Mouse (Mus musculus) CH12.LX (cell line): ENCODE measurements around the gene Gpr155. TPM values are rescaled to one million over a fixed set of nuclear protein-coding genes. Genes with fewer than 3 reads are reported as not detected.

Source experiments
- DNase-seq: peaks from one replicate; pipeline ENCODE4 v3.0.0-alpha.2; 2013; ENCODE audit errors: extremely low read depth
- H3K27ac ChIP-seq: 2 replicates; pipeline ENCODE4 v1.5.1; 2012; ENCODE audit warnings: low read depth, mild to moderate bottlenecking, control low read depth, moderate library complexity; ENCODE audit not compliant: insufficient read depth
- H3K27me3 ChIP-seq: replicated peaks from 2 replicates; pipeline ENCODE3; 2012; ENCODE audit warnings: inconsistent platforms
- H3K36me3 ChIP-seq, 2 experiments: replicated peaks in 1 of 2; 2 replicates each; pipeline versions ENCODE3 to v1.6.1; 2012; ENCODE audit warnings: inconsistent platforms in 1 of 2, low read length in 1 of 2, mild to moderate bottlenecking in 1 of 2, mixed read lengths in 1 of 2, moderate library complexity in 1 of 2; ENCODE audit not compliant: control insufficient read depth in 1 of 2, insufficient read depth in 1 of 2
- H3K4me1 ChIP-seq, 2 experiments: 2 replicates each; pipeline ENCODE4 v1.6.1; 2012; ENCODE audit warnings: inconsistent platforms in 1 of 2, moderate library complexity in 1 of 2; ENCODE audit not compliant: insufficient read depth in 2 of 2, control insufficient read depth in 1 of 2
- H3K4me2 ChIP-seq: 2 replicates; pipeline ENCODE4 v1.6.1; 2012; ENCODE audit warnings: low read depth, mild to moderate bottlenecking, control low read depth; ENCODE audit not compliant: poor library complexity, insufficient read depth, severe bottlenecking
- H3K4me3 ChIP-seq, 3 experiments: fragments of 150-350 bp in 1 of 3; sonication (generic) in 1 of 3; replicated peaks in 1 of 3; 2 replicates each; pipeline versions ENCODE3 to v1.5.1; 2011 to 2012; ENCODE audit warnings: low read depth in 2 of 3, low read length in 2 of 3, mild to moderate bottlenecking in 2 of 3, moderate library complexity in 2 of 3, control low read depth in 1 of 3, improper control_type of control experiment in 1 of 3, inconsistent platforms in 1 of 3, mixed read lengths in 1 of 3; ENCODE audit not compliant: poor library complexity in 1 of 3
- H3K79me2 ChIP-seq: replicated peaks from 2 replicates; pipeline ENCODE4 v1.6.1; 2012; ENCODE audit warnings: mild to moderate bottlenecking, moderate library complexity; ENCODE audit not compliant: control insufficient read depth, poor library complexity, insufficient read depth, severe bottlenecking; ENCODE audit errors: extremely low read depth
- H3K9ac ChIP-seq: 2 replicates; pipeline ENCODE4 v1.6.1; 2012; ENCODE audit warnings: low read depth, mild to moderate bottlenecking, control low read depth, moderate library complexity; ENCODE audit not compliant: insufficient read depth
- H3K9me3 ChIP-seq: replicated peaks from 2 replicates; pipeline ENCODE3; 2012; ENCODE audit warnings: low read length, inconsistent platforms, mixed read lengths
- CTCF ChIP-seq, 2 experiments: IDR thresholded peaks in 1 of 2; conservative IDR thresholded peaks in 1 of 2; 2 replicates each; pipeline ENCODE4 v1.5.1; 2011 to 2012; ENCODE audit warnings: low read depth in 2 of 2, low read length in 2 of 2, improper control_type of control experiment in 1 of 2, inconsistent platforms in 1 of 2, mild to moderate bottlenecking in 1 of 2, moderate library complexity in 1 of 2
- EP300 ChIP-seq: IDR thresholded peaks from 2 replicates; pipeline ENCODE4 v1.6.1; 2011; ENCODE audit warnings: low read length, improper control_type of control experiment
- ETS1 ChIP-seq: conservative IDR thresholded peaks from 2 replicates; pipeline ENCODE4 v1.6.1; 2012; ENCODE audit warnings: low read depth, mild to moderate bottlenecking, inconsistent platforms, low read length, improper control_type of control experiment, moderate library complexity
- GABPA ChIP-seq: IDR thresholded peaks from 2 replicates; pipeline ENCODE4 v1.6.1; 2012; ENCODE audit warnings: low read depth, low read length, improper control_type of control experiment, inconsistent platforms; ENCODE audit not compliant: insufficient replicate concordance
- HCFC1 ChIP-seq: IDR thresholded peaks from 2 replicates; pipeline ENCODE4 v1.6.1; 2012; ENCODE audit warnings: low read depth, mild to moderate bottlenecking, inconsistent platforms, low read length, improper control_type of control experiment
- JUN ChIP-seq: IDR thresholded peaks from 2 replicates; pipeline ENCODE4 v1.6.1; 2011; ENCODE audit warnings: low read depth, mild to moderate bottlenecking, low read length, improper control_type of control experiment, moderate library complexity; ENCODE audit not compliant: insufficient read depth
- JUND ChIP-seq: conservative IDR thresholded peaks from 2 replicates; pipeline ENCODE4 v1.6.1; 2011; ENCODE audit warnings: low read depth, low read length, improper control_type of control experiment
- KAT2A ChIP-seq: IDR thresholded peaks from 2 replicates; pipeline ENCODE4 v1.6.1; 2012; ENCODE audit warnings: low read length, improper control_type of control experiment, inconsistent platforms; ENCODE audit not compliant: insufficient replicate concordance
- MAX ChIP-seq: IDR thresholded peaks from 2 replicates; pipeline ENCODE4 v1.6.1; 2011; ENCODE audit warnings: low read length, improper control_type of control experiment
- MAZ ChIP-seq: IDR thresholded peaks from 2 replicates; pipeline ENCODE4 v1.6.1; 2012; ENCODE audit warnings: low read depth, mild to moderate bottlenecking, inconsistent platforms, low read length, improper control_type of control experiment, moderate library complexity
- MEF2A ChIP-seq: IDR thresholded peaks from 2 replicates; pipeline ENCODE4 v1.6.1; 2014; ENCODE audit warnings: low read depth, mild to moderate bottlenecking, inconsistent platforms, low read length, improper control_type of control experiment, borderline replicate concordance
- NELFE ChIP-seq: IDR thresholded peaks from 2 replicates; pipeline ENCODE4 v1.6.1; 2011; ENCODE audit warnings: low read depth, low read length, improper control_type of control experiment
- PAX5 ChIP-seq: IDR thresholded peaks from 2 replicates; pipeline ENCODE4 v1.6.1; 2012; ENCODE audit warnings: low read length, inconsistent platforms, mixed read lengths
- POLR2A ChIP-seq: IDR thresholded peaks from 2 replicates; pipeline ENCODE4 v1.6.1; 2011; ENCODE audit warnings: low read depth, mild to moderate bottlenecking, improper control_type of control experiment, low read length
- POLR2AphosphoS2 ChIP-seq: IDR thresholded peaks from 2 replicates; pipeline ENCODE4 v1.6.1; 2011; ENCODE audit warnings: low read depth, low read length, improper control_type of control experiment
- SIN3A ChIP-seq: IDR thresholded peaks from 2 replicates; pipeline ENCODE4 v1.6.1; 2012; ENCODE audit warnings: low read length, improper control_type of control experiment, inconsistent platforms
- SMC3 ChIP-seq: IDR thresholded peaks from 2 replicates; pipeline ENCODE4 v1.6.1; 2011; ENCODE audit warnings: low read depth, low read length, improper control_type of control experiment
- TBP ChIP-seq: conservative IDR thresholded peaks from 2 replicates; pipeline ENCODE4 v1.6.1; 2011; ENCODE audit warnings: low read depth, low read length, improper control_type of control experiment
- TCF12 ChIP-seq: IDR thresholded peaks from 2 replicates; pipeline ENCODE4 v1.6.1; 2014; ENCODE audit warnings: low read depth, mild to moderate bottlenecking, inconsistent platforms, low read length, improper control_type of control experiment
- USF2 ChIP-seq: conservative IDR thresholded peaks from 2 replicates; pipeline ENCODE4 v1.6.1; 2011; ENCODE audit warnings: low read depth, low read length, improper control_type of control experiment
- ZC3H11A ChIP-seq: IDR thresholded peaks from 2 replicates; pipeline ENCODE4 v1.6.1; 2012; ENCODE audit warnings: low read depth, mild to moderate bottlenecking, inconsistent platforms, low read length, improper control_type of control experiment
- dilution Hi-C: fragments of 300-500 bp; cut with MboI; formaldehyde crosslinking; loops from 2 replicates; pipeline ENCODE4 v1.14.3; 2020; ENCODE audit warnings: low sequenced_read_pairs; ENCODE audit not compliant: extremely low pct_unique_long_range_greater_than_20kb, extremely low pct_ligation_motif_present
- in situ Hi-C: fragments of 300-500 bp; cut with MboI; formaldehyde crosslinking; loops from 3 replicates; pipeline ENCODE4 v1.14.3; 2019; ENCODE audit warnings: low sequenced_read_pairs, low pct_ligation_motif_present, low pct_unique_long_range_greater_than_20kb, mixed read lengths
- polyA plus RNA-seq: library from polyadenylated mRNA; unstranded; fragments of >175 nt; gene quantifications from 2 replicates; pipeline ENCODE4 v1.2.1, GENCODE M21; 2012; ENCODE audit warnings: low read depth; ENCODE audit not compliant: insufficient read length
- total RNA-seq, 2 experiments: library from RNA; depleted of rRNA; stranded (reverse); fragments of 300-350 nt in 1 of 2; fragments of >200 nt in 1 of 2; gene quantifications; 2 replicates each; pipeline ENCODE4 v1.2.3; 2012 to 2014

Gene Gpr155
- total and polyA plus RNA-seq, 3 experiments = 3.0 to 5.7 (median 3.2) TPM

DNA sequence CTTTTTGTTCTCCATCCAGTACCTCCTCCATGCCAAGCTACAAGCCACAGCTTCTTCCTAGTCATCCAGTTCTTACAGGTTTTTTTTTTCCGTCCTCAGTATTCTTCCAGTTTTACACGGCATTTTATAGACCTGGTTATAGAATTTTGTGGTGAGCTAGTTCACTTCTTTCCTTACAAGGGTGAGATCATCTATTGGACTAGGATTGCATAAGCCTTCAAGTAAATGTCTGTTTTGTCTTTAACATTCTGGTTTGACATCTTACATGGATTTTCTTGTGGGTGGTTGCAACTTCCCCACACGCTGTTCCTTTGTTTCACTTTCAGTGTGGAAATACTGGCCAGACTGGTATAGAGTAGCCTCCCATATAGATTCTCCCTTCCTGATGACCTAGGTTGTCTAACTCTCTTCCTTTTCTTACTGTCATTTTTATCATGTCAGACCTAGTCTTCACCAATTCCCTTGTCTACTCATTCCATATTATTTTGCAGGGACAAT lies 10.5 kb upstream of the Gpr155 start:
- no peak overlapping the region for H3K4me3 ChIP-seq
- H3K79me2 ChIP-seq = no peaks in the 10 kb centered on the region
- in situ Hi-C loops = no loop called here
- peaks cover 0 to 9% of the 10 kb centered on the region in 2 experiments for H3K36me3 ChIP-seq
- TF ChIP-seq JUN = no peak
- TF ChIP-seq JUND = no peak
- no peak for TF ChIP-seq ETS1
- no peak for TF ChIP-seq KAT2A
- no peak for TF ChIP-seq EP300
- no peak for TF ChIP-seq ZC3H11A
- no peak for TF ChIP-seq TBP
- TF ChIP-seq HCFC1 = no peak
- TF ChIP-seq NELFE = no peak
- no peak for TF ChIP-seq MAX
- TF ChIP-seq GABPA = no peak
- no peak for TF ChIP-seq TCF12
- TF ChIP-seq USF2 = no peak
- TF ChIP-seq POLR2AphosphoS2 = no peak
- H3K27ac ChIP-seq = no peak overlapping the region
- DNase-seq = no peak
- H3K9ac ChIP-seq = no peak overlapping the region
- peaks cover 0 to 4% of the 10 kb centered on the region in 2 experiments; a peak in 1 of 4 replicates for H3K4me1 ChIP-seq
- no peak overlapping the region for H3K4me2 ChIP-seq
- no peaks in the 10 kb centered on the region for H3K9me3 ChIP-seq
- no peaks in the 10 kb centered on the region for H3K27me3 ChIP-seq
- dilution Hi-C loops = no loop called here

DNA sequence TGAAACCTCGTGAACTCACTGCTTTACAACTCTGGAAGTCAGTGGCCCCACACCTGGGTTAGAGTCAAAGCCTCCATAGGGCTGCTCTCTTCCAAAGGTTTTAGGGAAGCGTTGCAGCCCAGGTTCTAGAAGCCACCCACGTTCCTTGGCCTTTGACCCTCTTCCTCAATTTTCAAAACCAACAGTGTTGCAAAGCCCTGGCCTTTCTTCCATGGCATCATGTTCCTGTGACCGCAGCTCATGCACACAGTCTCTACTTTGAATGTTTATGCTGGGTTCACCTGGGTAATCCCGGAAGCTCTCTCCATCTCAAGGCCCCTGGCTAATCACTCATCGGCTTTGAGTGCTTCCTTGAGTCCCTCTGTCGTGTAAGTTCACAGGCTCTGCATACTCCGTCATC lies 9.1 kb upstream of the Gpr155 start:
- in situ Hi-C loops = no loop called here
- H3K27me3 ChIP-seq = no peaks in the 10 kb centered on the region
- no peak overlapping the region for H3K27ac ChIP-seq
- dilution Hi-C loops = no loop called here
- H3K9ac ChIP-seq = no peak overlapping the region
- no peaks in the 10 kb centered on the region for H3K9me3 ChIP-seq
- peaks cover 0 to 18% of the 10 kb centered on the region in 2 experiments for H3K36me3 ChIP-seq
- H3K4me1 ChIP-seq = peaks cover 0 to 4% of the 10 kb centered on the region in 2 experiments; a peak in 1 of 4 replicates
- no peak for DNase-seq
- no peak overlapping the region for H3K4me3 ChIP-seq
- TF ChIP-seq HCFC1 (no peak), MAZ (no peak), CTCF (conservative IDR thresholded peaks at IDR 0.05 in 1 of 2, IDR thresholded peaks at IDR 0.05 in 1 of 2; ENCODE audit: low read depth in 2 of 2, low read length in 2 of 2) (no peak), KAT2A (no peak), ZC3H11A (no peak), SMC3 (no peak), PAX5 (no peak), SIN3A (no peak), GABPA (no peak), POLR2A (no peak), ETS1 (no peak), NELFE (no peak), MAX (no peak), MEF2A (no peak)
- no peak overlapping the region for H3K4me2 ChIP-seq
- no peaks in the 10 kb centered on the region for H3K79me2 ChIP-seq
